Mouse (Mus musculus): Measurements from ENCODE around the gene Hddc3.
A peak's percentile ranks its signal among the peaks of the same experiment; 100 is the strongest.

DNA sequence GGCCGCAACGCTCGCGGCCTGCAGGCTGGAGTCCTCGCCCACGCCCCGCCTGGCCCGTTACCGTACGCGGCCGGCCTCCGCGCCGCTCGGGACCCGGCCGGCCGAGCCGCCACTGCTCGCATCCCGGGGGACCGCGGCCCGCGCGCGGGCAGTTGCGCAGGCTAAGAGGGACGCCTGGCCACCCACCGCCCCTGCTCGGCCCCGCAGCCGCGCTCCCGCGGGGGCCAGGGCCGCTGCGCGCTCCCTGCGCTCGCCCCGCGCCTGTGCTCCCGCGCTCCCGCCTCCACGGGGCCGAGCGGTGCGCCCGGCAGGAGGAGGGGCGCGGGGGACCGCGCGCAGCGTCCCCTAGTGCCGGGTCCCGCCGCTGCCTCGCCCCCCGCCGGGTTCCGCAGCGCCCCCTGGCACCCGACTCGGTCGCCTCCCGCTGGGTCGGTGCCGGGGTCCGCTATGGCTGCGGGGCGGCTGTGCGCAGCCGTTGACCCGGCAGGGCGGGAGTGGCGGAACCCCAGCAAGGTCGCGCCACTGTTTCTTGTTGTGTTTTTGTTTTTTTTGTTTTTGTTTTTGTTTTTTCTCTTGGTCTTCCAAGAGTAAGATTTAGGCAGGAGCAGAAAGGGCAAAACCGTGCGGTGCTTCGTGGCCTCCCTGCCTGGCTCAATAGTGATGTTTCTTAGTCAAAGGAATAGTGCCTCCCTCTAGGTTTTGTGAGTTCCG, 28.3 kb downstream of the Hddc3 start, which contains the start of gene Man2a2:
- TF ChIP-seq CTCF (IDR thresholded peaks at IDR 0.05; ENCODE audit: insufficient read depth, low read length) (no peak), POLR2A (IDR thresholded peaks at IDR 0.05; ENCODE audit: borderline replicate concordance, extremely low read depth, low read depth, low read length) (0 out of 2 replicates have a peak, but pooled peaks have one; percentile 2)
